Mouse (Mus musculus) neural tube, embryonic 13.5 days (tissue): ENCODE measurements at regions not wholly inside any gene's neighbourhood (a gene's known extent, or its start where the extent isn't known, plus 50 kb on each side); places are given as distances from the start of the nearest gene placed in this dataset.

Source experiments
- ATAC-seq: fragments of 200-750 bp; cut with Nextera tagmentation; 2 replicates; pipeline ENCODE4 v1.8.0; 2017; ENCODE audit warnings: low read depth, mild to moderate bottlenecking, moderate TSS enrichment, moderate library complexity
- H3K27ac ChIP-seq: fragments of 300-500 bp; sonication (generic); replicated peaks from 2 replicates; pipeline ENCODE4 v1.5.1; 2015; ENCODE audit warnings: moderate library complexity, mild to moderate bottlenecking, inconsistent platforms
- H3K27me3 ChIP-seq: fragments of 300-500 bp; sonication (generic); 2 replicates; pipeline ENCODE4 v1.6.1; 2015; ENCODE audit warnings: mild to moderate bottlenecking, inconsistent platforms
- H3K36me3 ChIP-seq: fragments of 300-500 bp; sonication (generic); 2 replicates; pipeline ENCODE4 v1.6.1; 2015; ENCODE audit warnings: mild to moderate bottlenecking, inconsistent platforms
- H3K4me1 ChIP-seq: fragments of 300-500 bp; sonication (generic); replicated peaks from 2 replicates; pipeline ENCODE4 v1.6.1; 2015; ENCODE audit warnings: inconsistent platforms
- H3K4me2 ChIP-seq: fragments of 300-500 bp; sonication (generic); 2 replicates; pipeline ENCODE4 v1.6.1; 2015; ENCODE audit warnings: inconsistent platforms, mild to moderate bottlenecking, moderate library complexity
- H3K4me3 ChIP-seq: fragments of 300-500 bp; sonication (generic); 2 replicates; pipeline ENCODE4 v1.5.1; 2015; ENCODE audit warnings: mild to moderate bottlenecking, inconsistent platforms
- H3K9ac ChIP-seq: fragments of 300-500 bp; sonication (generic); 2 replicates; pipeline ENCODE4 v1.6.1; 2015; ENCODE audit warnings: moderate library complexity, mild to moderate bottlenecking, inconsistent platforms
- H3K9me3 ChIP-seq: fragments of 300-500 bp; sonication (generic); 2 replicates; pipeline ENCODE4 v1.6.1; 2016; ENCODE audit warnings: inconsistent platforms
- WGBS: fragments of 180-500 bp; shearing (Covaris S2); methylation state at CpG from one replicate; pipeline ENCODE4 v1.1.7; 2015; 5-methylcytosine and 5-hydroxymethylcytosine counted together

DNA sequence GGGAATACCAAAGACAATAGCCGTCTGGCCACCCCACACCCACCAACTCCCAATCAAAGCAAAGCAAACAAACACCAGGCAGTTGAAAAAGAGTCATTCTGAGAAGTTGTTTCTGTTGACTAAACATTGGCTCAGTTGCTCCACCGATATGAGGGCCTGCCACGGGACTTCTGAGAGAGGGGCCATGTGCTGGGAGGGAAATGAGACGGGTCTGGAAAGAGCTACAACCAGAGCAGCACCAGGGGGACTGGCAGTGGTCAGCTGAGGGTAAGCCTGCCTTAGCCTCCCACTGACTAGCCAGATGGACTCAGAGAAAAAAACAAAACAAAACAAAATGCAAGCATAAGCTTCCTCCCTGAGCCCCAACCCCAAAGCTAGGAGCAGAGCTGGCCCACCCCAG is 115.1 kb upstream of the Haao start:
- H3K4me3 ChIP-seq: no peak overlapping the region
- 16% methylated on average over 4 of the region's 4 CpGs for WGBS

DNA sequence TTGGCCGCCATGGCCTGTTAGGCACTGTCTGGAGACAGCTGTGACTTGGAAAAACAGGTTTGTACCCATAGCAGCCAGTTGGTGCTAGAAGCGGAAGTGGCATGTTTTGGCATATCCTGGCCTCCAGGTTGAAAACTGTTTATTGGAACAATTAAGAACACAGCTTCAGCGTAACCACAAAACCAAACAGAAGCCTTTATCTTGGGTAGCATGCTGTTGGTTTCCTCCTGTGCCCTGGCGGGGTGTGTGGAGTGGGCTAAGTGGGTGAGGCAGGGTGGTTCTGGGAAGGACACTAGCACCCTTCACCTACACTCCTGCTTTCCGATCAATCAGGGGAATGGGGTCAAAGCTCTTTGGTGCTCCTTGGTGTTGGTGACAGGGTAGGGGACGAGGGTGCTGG is 114.4 kb upstream of the Haao start:
- no peak for ATAC-seq
- Histone ChIP-seq H3K27me3 (no peaks in the 10 kb centered on the region), H3K27ac (no peak overlapping the region), H3K4me3 (no peak overlapping the region), H3K4me1 (peaks cover 58% of the 10 kb centered on the region), H3K36me3 (no peaks in the 10 kb centered on the region), H3K9ac (no peak overlapping the region), H3K9me3 (0 out of 2 replicates have a peak, but pooled peaks cover 7% of the 10 kb centered on the region), H3K4me2 (no peak overlapping the region)
- WGBS: 94% methylated on average over 6 of the region's 6 CpGs

More for the DNA sequence above, 115.1 kb upstream of the Haao start:
- Histone ChIP-seq H3K27me3 (no peaks in the 10 kb centered on the region), H3K4me1 (peaks cover 53% of the 10 kb centered on the region), H3K36me3 (no peaks in the 10 kb centered on the region), H3K4me2 (no peak overlapping the region), H3K9ac (no peak overlapping the region), H3K27ac (no peak overlapping the region), H3K9me3 (0 out of 2 replicates have a peak, but pooled peaks cover 7% of the 10 kb centered on the region)
- no peak for ATAC-seq

DNA sequence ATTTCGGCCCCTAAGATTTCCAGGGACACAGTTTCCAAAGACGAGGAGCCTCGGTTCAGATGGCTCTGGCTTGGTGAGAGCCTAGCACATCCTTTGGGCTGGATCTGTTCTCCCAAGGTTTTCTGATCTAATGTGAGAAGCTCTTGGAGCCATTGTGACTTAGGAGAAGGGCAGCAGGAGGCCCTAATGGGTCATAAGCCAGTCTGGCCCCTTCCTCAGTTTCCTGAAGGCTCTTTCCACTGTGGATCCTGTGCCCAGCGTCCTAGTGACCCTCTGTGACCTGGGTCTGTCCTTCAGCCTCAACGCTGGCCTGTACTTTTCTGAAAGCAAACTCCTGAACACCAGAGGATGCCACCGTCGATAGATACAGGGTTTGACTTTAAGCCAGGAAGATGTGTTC is 113.1 kb upstream of the Haao start:
- Histone ChIP-seq H3K4me3 (no peak overlapping the region), H3K36me3 (no peaks in the 10 kb centered on the region), H3K9ac (no peak overlapping the region), H3K27ac (no peak overlapping the region), H3K27me3 (no peaks in the 10 kb centered on the region), H3K9me3 (0 out of 2 replicates have a peak, but pooled peaks cover 5% of the 10 kb centered on the region), H3K4me2 (no peak overlapping the region), H3K4me1 (peaks cover 71% of the 10 kb centered on the region)
- WGBS: 69% methylated on average over 7 of the region's 7 CpGs
- ATAC-seq: no peak

DNA sequence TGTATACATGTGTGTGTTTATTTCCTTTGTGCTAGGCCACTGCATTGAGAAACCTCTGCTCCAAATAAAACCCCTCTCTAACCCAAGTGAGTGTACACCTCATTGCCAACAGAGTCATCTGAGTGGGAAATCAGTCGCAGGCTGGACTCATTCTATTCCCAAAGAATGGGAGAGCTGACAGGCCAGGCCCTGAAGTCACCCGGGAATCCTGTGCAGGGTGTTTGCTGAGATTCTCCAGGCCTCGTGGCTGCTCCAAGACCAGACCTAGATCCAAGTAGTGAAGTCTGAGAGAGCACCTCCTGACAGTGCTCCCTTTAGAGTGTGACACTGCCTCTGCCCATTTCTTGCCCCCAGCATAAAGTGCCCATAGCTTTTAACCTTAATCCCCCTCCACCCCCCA is 112.4 kb upstream of the Haao start:
- 67% methylated on average over 3 of the region's 3 CpGs for WGBS
- Histone ChIP-seq H3K27ac (0 out of 2 replicates have a peak overlapping the region, but pooled peaks have one; percentile 61), H3K9ac (no peak overlapping the region), H3K4me3 (no peak overlapping the region), H3K9me3 (no peaks in the 10 kb centered on the region), H3K27me3 (no peaks in the 10 kb centered on the region), H3K4me2 (no peak overlapping the region), H3K4me1 (peaks cover 78% of the 10 kb centered on the region), H3K36me3 (no peaks in the 10 kb centered on the region)
- no peak for ATAC-seq

DNA sequence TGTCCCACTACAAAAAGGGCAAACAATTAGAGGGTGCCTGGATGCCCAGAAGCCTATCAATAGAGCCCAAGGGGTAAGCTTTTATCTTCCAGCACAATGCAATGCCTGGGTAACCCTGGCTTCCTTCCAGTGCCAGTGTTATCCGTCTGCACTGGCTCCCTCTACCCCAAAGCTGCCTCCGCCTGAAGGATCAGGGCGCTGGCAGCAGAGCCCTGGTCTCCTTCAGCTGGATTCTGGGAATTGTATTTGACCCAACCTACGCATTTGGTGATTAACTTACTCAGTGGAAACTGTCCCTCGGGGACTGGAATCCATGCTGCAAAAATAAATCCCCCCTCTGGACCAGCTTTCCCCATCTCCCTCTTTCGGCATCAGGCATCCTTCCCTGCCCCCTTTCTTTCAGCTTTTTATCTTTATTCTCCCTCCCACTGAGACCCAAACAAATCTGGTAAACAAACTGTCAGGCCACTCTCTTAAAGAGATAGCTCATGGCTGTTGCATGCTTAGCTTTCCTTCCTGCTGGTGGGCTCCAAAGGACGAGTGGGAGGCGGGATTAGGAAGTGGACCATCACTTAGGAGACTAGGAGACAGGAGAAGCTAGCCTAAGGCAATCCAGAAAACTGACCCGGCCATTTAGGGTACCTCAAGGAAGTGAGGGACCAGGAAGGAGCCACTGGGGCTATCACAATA is 111.5 kb upstream of the Haao start:
- peak; percentile 36; the same call in 1 of the 2 replicates for ATAC-seq
- peaks cover 79% of the 10 kb centered on the region for H3K4me1 ChIP-seq
- no peak overlapping the region for H3K4me2 ChIP-seq
- peak overlapping the region; percentile 61 for H3K27ac ChIP-seq
- no peaks in the 10 kb centered on the region for H3K27me3 ChIP-seq
- H3K9ac ChIP-seq: no peak overlapping the region
- 33% methylated on average over 9 of the region's 9 CpGs for WGBS
- H3K4me3 ChIP-seq: no peak overlapping the region
- no peaks in the 10 kb centered on the region for H3K9me3 ChIP-seq
- no peaks in the 10 kb centered on the region for H3K36me3 ChIP-seq

DNA sequence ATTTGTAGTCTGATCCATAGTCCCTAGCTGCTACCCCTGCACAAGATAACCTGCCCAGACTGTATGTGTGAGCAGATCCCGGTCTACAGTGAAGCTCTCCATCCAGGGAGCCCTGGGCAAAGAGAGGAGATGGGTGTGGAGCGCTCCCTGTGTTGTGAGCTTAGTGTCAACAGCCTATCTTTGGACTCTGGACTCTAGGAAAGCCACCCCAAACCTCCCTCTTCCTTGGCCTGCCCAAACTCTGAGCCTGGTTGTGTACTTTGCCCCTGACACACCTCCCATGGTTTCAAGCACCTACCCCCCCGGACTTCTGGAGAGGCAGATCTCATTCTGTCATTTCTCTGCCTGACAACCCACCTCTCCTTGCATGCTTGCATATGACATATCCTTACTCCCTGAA is 110.9 kb upstream of the Haao start:
- Histone ChIP-seq H3K9ac (no peak overlapping the region), H3K4me3 (no peak overlapping the region), H3K9me3 (no peaks in the 10 kb centered on the region), H3K27ac (peak overlapping the region; percentile 61), H3K4me1 (peaks cover 79% of the 10 kb centered on the region), H3K36me3 (no peaks in the 10 kb centered on the region), H3K4me2 (no peak overlapping the region), H3K27me3 (no peaks in the 10 kb centered on the region)
- 86% methylated on average over 3 of the region's 3 CpGs for WGBS
- no peak for ATAC-seq

DNA sequence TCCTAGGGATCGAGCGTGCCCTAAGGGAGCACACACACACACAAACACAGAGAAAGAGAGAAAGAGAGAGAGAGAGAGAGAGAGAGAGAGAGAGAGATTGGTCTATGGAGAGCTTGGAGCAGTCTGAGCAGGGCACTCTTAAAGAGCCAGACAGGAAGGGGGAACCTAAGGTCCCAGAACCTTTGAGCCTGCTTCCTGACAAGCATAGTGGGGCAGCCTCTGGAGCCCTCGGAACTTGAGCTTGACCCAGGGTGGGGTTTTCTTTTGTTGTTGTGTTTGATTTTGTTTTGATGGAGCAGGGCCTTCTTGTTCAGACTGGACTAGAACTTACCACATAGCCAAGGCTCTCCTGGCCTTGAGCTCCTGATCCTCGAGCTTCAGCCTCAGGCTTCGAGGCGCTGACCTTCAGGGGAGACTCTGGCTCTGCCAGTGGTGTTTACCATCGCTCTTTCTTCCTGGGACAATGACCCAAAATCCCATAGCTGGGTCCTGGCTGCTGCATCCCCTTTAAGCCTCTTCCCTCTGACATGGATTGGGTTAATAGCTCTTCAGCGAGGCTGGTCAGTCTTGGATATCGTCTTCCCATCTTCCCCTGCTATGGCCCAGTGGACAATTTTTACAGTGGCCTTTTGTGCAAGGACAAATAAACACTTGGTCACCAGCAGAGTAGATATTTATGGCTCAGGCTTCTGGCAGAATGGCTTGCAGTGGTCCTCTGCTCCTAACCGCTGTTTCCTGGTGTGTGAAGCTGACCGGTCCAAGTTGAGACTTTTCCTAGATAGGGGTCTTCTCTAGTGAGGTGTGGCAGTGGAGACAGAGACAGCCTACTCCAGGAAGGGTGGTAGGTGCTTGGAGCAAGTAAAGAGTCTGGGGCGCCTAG is 110.1 kb upstream of the Haao start:
- ATAC-seq: no peak
- no peaks in the 10 kb centered on the region for H3K36me3 ChIP-seq
- 0 out of 2 replicates have a peak overlapping the region, but pooled peaks have one; percentile 61 for H3K27ac ChIP-seq
- no peaks in the 10 kb centered on the region for H3K9me3 ChIP-seq
- WGBS: 53% methylated on average over 12 of the region's 12 CpGs
- H3K4me1 ChIP-seq: peaks cover 82% of the 10 kb centered on the region
- no peak overlapping the region for H3K4me2 ChIP-seq
- H3K27me3 ChIP-seq: no peaks in the 10 kb centered on the region; the same call in 1 of the 2 replicates
- no peak overlapping the region for H3K9ac ChIP-seq
- H3K4me3 ChIP-seq: no peak overlapping the region

DNA sequence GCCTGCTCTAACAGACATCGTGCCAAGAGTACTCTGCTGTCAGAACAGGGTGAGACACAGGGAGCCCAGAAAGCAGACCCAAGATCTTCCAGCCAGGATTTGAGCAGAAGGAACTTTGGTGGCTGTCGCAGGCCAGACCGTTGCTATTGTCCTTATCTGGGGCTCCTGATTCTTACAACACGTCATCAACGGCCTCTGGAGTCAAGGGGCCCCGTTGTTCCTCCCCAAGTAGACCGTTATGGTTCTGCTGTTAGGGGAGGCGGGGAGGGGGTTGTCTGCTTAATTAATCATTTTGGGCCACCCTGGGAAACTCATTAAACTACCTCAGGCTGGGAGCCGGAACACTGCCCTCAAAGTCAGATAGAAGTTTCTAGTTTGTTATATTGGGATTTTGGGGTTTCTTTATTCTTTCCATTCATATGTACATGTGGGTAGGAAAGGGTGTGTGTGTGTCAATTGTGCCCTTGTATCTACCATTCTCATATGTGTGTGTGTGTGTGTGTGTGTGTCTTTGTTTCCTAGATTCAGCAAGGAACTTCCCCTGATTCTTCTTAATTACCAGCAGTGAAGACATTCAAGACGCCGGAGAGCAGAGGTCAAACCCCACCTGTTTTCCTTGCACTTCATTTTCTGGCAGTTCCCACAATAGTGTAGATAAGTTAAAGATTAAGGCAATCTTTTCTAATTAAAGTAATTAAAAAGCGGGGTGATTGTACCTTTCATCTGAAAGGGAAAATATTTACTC is 109.2 kb upstream of the Haao start:
- Histone ChIP-seq H3K4me3 (no peak overlapping the region), H3K4me2 (no peak overlapping the region), H3K9me3 (no peaks in the 10 kb centered on the region), H3K36me3 (no peaks in the 10 kb centered on the region), H3K9ac (no peak overlapping the region), H3K4me1 (peaks cover 82% of the 10 kb centered on the region), H3K27me3 (no peaks in the 10 kb centered on the region; the same call in 1 of the 2 replicates), H3K27ac (no peak overlapping the region)
- ATAC-seq: no peak
- 38% methylated on average over 12 of the region's 12 CpGs for WGBS

DNA sequence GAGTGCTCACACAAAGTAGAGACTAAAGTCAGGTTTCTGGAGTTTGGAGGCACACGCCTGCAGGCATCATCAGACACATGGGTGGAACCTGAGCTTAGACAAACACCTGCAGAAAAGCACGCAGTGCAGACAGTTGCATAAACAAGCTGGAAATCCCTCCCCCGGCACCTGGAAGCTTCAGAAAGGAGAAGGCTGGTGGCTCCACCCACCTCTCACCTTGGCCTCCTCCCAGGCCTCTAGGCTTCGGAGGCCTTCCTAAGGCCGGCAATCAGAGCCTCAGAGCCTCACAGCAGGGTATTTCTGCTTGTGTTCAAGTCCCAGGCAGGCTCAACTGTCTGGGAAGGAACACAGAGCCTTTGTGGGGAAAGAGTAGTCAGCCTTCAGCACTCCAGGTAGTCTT is 108.2 kb upstream of the Haao start:
- Histone ChIP-seq H3K4me3 (no peak overlapping the region), H3K27me3 (no peaks in the 10 kb centered on the region; the same call in 1 of the 2 replicates), H3K4me2 (no peak overlapping the region), H3K9me3 (no peaks in the 10 kb centered on the region), H3K9ac (no peak overlapping the region), H3K36me3 (no peaks in the 10 kb centered on the region), H3K4me1 (peaks cover 76% of the 10 kb centered on the region), H3K27ac (0 out of 2 replicates have a peak overlapping the region, but pooled peaks have one; percentile 4)
- 51% methylated on average over 5 of the region's 5 CpGs for WGBS
- ATAC-seq: no peak

DNA sequence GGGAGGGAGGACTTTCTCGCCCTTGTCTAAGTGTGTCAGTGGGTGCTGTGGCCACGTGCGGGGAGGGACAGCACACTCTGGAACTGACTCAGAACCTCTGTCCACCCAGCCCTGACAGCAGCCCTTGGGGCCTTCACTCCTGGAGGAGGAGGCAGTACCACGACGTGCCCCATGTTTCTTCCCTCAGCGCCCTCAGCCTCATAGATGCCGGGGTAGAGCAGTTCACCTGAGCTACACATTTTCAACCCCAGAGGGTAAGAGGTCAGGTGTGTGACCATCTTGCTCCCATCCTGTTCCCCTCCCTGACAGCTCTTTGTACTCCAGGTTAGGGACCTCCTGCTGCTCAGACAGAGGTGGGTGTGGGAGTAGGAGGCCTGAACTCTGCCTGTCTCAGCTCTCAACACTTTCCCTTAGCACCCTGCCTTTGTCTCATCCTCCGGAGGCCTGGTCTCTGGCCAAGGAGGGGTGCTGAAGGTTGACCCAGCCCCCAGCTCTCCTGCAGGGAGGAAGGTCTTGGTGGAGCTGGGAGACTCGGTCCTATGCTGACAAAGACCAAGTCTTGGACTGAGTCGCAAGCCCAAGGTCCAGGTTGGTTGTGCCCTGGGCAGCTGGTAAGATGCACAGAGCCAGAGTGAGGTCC is 107.4 kb upstream of the Haao start:
- Histone ChIP-seq H3K4me2 (no peak overlapping the region), H3K36me3 (no peaks in the 10 kb centered on the region), H3K9me3 (no peaks in the 10 kb centered on the region), H3K4me3 (no peak overlapping the region), H3K4me1 (peaks cover 69% of the 10 kb centered on the region), H3K27me3 (no peaks in the 10 kb centered on the region; the same call in 1 of the 2 replicates), H3K27ac (peak overlapping the region; percentile 86), H3K9ac (0 out of 2 replicates have a peak overlapping the region, but pooled peaks have one; percentile 23)
- 60% methylated on average over 10 of the region's 10 CpGs for WGBS
- ATAC-seq: no peak

DNA sequence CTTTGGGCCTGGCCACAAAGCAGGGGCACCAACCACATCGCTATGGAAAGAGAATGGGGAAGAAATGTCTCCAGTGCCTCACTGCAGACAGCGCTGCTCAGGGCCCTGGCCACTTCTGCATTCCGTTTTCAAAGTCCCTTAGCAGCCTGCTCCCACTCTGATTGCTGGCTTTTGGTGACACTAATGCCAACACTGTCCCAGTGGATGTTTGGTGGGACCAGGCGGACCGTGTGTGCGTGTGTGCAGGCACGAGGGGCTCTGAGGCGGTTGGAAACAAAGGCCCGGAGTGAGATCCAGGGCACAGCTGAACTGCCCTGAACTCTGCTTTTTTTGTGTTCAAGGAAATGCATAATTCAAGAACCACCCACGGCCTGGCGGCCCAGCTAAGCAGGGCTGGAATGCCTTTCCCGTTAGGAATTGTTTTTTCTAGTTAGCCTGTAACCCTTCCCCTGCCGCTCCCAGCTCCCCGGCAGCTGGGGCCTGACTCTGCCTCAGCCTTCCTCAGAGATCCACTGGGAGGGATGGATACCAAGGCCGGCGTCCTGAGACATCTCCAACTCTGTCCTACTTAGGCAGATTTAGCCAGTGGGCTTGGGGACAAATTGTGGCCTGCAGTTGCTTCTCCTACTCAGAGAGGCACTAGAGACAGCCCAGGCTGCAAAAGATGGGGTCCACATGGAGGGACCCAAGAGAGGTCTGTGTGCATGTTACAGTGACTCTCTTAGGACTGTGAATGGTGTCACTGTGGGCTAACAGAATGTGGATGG is 106.7 kb upstream of the Haao start:
- peaks cover 62% of the 10 kb centered on the region for H3K4me1 ChIP-seq
- WGBS: 5% methylated on average over 16 of the region's 16 CpGs

More for the DNA sequence above, 106.7 kb upstream of the Haao start:
- Histone ChIP-seq H3K9ac (peak overlapping the region; percentile 56; the same call in 1 of the 2 replicates), H3K27ac (peak overlapping the region; percentile 86), H3K9me3 (no peaks in the 10 kb centered on the region), H3K27me3 (no peaks in the 10 kb centered on the region; the same call in 1 of the 2 replicates), H3K4me3 (no peak overlapping the region), H3K4me2 (no peak overlapping the region), H3K36me3 (no peaks in the 10 kb centered on the region)
- ATAC-seq: peak; percentile 76
